Mouse (Mus musculus): ENCODE measurements around the gene Nos3.

DNA sequence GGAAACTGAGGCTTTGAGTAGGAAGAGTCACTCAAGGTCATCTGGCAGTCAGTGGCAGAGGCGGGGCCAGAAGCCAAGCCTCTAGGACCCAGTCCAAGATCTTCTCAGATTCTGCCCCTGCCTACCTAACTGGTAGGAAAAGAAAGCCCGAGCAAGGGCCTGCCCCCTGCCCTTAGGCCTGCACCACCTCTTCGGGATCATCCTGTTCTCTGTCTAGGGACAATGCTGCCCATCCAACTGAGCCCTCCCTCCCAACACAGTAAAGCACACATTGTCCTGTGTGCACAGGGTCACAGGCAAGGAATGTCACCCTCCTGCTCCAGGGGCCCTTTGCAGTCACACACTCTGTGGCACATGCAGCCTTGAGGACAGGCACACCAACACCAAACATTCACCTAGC lies 14.5 kb upstream of the Nos3 start:
- TF ChIP-seq POLR2A (IDR thresholded peaks at IDR 0.05; ENCODE audit: borderline replicate concordance, control insufficient read depth, low read depth, low read length) (no peak), CTCF (IDR thresholded peaks at IDR 0.05; ENCODE audit: control insufficient read depth, insufficient read depth, low read length) (no peak)
